Mouse (Mus musculus) CD8-positive naive resting alpha-beta T cell, adult 2 months (primary cell): ENCODE data around the gene Btbd3.

Source experiments
- DNase-seq, 2 experiments: peaks; one replicate each; pipeline ENCODE4 v3.0.0; 2022; ENCODE audit warnings: low read depth in 2 of 2, low spot score in 2 of 2

Btbd3 gene

DNA sequence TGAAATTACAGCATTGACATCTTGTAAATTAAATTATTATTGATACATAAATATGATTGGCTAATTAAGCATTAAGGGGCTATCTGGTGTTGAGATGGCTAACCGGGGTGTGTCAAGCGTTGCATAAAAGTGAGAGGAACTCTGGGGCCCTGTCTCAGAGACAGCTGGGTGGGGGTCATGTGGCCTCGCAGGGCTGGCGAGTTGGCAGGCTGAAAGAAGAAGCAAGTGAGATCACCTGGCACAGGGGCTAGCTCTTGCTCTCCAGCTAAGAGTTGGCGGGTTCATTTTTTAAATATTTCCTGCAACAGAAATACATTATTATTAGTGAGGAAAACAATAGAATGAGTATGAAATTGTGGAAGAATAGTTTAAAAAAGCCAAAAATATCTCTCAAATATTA is 118.2 kb downstream of the Btbd3 start:
- no peak for DNase-seq

DNA sequence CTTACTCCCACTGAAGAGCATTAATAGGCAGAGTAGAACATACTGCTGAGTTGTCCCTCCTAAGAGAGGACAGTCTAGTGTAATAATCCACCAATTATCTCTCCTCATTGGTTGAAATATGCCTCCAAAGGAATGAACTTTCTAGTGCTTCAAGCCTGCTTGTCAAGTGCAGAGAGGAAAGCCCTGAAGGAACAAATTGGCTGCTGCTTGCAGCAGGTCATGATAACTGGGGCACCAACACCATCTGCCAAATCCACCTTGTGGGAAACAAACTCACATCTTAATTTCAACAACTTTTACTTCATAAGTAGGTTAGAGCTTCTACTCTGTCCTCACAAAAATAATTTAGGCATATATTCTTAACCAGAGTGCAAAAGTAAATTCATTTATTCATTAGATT is 122.5 kb downstream of the Btbd3 start:
- no peak for DNase-seq

DNA sequence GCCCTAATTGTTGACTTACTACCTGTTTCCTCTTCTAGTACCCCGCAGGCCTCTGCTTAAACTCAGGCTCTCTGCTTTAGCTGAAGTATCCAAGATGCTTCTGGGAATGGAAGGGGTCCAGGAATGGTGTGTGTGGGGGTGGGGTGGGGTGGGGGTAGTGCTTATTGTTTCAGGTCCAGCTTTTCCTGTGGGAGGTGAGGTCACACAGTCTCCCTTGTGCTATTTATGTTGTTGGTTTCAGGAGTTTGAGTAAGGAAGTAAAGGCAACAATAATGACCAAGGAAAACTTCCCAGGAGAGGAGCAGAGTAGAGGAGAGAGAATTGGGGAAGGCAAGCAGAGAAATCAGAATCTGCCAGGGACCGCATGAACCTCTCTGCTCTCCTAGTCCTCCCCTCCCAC is 128.4 kb downstream of the Btbd3 start:
- DNase-seq: no peak

DNA sequence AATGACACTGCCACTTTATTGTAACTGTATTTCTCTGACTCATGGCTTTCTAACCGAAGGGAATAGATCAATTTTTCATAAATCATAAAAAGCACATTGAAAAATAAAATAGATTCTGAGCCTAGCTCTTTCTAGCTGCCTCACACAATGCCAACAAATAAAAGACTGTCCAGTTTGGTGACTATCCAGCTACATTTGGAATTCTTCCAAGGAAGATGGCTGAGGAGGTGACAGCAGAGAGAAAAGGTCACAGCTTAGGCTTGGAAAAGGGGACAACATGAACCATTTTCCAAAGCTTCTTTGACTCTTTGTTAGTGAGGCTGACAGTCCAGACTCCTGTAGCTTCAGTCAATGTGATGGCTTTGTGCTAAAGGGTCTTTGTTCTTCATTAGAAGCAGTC is 132.2 kb downstream of the Btbd3 start:
- no peak for DNase-seq

DNA sequence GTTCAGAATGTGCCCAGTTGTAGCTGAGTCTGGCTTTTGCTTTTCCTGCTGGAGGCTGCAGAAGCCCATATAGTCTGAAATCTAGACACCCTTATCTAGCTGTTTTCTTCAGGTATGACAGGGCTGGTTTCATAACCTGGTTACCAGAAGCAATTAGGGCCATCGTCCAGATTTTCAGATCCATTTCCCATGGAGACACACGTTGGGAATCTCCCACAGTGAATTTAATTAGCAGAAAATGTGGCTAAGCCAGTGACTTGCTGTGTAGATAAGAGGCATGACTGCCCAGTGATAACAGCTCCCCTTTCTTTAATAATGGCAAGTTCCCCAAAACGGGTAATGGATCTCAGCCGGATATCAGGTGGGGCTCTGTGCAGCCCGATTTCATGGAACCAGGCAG is 146.7 kb downstream of the Btbd3 start:
- no peak for DNase-seq

DNA sequence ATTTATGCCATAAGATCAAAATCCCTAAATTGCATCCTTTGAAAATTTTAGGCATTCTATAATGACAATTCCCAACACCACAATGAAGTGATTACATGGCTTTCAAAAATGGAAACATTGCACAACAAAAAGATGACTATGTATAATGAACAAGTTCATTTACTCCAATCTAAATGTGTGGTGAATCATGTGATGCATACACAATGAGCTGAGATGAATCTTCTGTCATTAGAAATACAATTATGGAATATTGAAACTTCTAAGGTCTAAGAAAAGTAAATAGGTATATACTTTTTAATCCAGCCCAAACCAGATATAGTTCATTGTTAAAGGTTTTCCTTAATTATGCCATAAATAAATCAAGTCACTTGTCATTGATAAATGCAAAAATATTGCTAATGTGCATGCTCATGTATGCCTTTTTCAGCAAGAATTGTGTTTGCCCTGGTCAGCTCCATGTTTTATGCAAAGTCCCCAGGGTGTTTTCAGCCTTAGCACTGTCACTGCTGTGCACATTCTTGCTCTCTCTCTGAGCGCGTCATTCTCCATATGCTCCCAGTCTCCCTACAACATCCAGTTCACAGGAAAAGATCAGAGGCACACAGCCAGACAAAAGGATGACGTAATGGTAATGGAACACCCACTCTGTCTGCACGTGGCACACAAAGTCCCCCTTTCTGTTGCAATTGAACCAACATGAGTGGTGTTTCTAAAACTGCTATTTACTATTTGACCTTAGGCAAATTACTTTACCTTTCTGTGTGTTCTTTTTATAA is 149.6 kb downstream of the Btbd3 start:
- DNase-seq: no peak

GRCm38 (mm10) chr2:138406703-138407102 is 150.3 kb downstream of the Btbd3 start:
- DNase-seq: no peak

DNA sequence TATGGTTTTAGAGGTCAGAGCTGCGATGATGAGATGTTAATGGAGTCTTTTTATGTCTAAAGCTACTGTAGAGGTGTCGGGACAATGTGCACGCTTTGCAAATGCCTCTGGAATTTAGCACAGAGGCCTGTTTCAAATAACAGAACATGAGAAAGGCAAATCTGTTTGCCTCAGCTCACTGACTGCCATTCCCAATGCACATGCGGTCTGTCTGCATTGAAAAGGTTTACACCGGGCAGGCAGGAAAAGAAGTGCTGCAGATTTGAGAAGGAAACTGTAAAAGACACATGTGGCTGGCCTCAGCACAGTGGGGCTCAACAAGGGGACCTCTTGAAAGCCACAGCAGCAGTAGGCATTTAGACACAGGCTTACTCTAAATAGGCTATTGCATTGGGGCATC is 156.2 kb downstream of the Btbd3 start:
- no peak for DNase-seq

DNA sequence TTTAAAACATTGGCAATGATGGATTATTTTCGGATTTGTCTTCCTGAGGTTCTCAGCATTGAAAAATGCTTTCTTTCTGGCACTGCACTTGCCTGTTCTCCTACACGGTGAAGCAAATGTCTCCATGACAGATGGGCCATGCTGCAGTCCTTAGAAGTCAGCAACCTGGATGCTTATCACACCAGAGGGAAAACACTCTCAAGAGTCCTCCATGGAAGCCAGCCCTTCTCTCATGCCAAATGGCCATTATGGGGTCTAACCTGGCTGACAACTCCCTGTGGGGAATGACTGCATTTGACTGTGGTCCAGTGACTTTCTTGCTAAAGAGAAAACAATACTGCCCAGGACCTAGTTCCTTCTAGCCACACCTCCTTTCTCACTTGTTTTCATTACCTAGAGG is 166.0 kb downstream of the Btbd3 start:
- no peak for DNase-seq

DNA sequence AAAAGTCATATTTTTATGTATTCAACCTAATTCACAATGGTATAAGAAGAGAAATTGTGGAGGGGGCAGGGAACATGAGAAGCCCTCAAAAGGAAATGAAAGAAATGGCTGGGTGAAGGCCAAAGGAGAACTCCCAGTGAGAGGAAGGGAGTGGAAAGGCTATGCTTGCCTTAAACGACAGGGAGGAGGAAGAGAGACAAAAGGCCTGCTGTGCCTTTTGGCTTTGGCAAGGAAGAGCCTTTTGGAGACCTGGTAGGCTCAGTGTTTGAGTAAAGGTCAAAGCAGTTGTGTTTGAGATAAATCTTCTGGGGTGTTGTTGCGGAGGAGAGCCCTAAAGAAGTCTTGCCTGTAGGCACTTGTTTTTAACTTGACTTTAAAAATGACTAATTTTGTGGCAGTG is 175.6 kb downstream of the Btbd3 start:
- DNase-seq: no peak

GRCm38 (mm10) chr2:138446466-138446865 is 190.1 kb downstream of the Btbd3 start:
- DNase-seq: no peak

- DNase-seq: no peak
These were observed 190.6 kb downstream of the Btbd3 start for GRCm38 (mm10) chr2:138446943-138447342.

DNA sequence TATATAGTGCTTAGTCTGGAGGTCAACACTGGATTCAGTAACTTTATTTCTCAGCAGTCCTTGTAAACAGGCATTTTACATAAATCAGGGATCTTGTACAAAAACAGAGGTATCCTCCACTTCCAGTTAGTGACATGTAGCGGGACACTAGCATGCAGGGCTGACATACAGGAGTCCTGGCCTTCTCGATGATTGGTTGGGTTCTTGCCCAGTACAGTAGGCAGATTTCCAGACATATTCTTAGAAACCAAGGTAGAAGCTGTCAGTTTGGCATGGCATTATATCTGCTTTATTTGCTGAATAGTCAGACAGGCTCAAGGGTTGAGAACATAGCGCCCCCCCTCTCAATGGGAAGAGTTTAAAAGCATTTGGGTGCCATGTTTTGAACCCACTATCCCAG is 191.3 kb downstream of the Btbd3 start:
- DNase-seq: no peak

DNA sequence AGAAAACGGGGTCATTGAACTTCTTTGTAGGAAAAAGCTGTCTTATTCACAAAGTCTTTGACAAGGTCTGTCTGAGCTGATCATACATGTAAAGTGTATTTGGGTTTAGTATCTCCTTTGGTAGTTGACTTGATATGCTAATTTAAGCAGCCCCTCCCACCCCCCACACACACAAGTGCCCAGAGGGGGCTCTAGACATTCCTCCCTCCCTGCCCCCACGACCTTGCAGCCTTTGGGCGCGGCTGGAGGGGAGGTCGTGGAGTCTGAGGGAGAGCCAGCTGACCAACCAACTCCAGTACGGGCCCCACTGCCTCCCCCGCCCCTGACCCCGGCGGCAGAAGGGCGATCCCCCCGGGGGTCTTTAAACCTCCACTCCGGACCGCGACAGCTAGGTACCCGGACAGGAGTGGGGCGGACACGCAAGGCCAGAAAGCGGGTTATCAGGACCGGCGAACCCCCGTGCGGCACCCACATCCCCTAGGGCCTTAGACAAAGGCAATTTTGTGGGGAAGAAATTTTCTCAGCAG is 211.7 kb downstream of the Btbd3 start:
- DNase-seq: no peak

- DNase-seq: no peak
These were observed 217.0 kb downstream of the Btbd3 start for GRCm38 (mm10) chr2:138473407-138473806.

DNA sequence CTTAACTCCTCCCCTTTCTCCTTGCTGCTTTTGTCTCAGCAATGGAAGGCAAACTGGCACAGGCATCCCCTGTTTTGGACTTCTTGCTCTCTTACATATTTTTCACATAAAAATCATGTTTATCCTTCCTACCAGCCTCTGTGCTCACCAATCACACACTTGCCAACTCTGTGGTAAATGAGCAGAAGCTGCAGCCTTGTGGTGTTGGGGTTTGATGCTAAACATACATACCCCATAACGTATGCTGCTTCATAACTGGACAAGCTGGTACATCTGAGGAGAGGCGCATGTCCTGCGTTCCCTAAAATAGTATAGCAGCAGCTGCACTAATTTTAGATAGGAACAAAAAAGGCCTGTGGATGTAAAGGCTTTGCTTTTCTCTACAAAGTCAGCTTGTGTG is 220.1 kb downstream of the Btbd3 start:
- no peak for DNase-seq

- no peak for DNase-seq
These were observed 220.9 kb downstream of the Btbd3 start for GRCm38 (mm10) chr2:138477278-138477677.

- DNase-seq: no peak
These were observed 226.2 kb downstream of the Btbd3 start for GRCm38 (mm10) chr2:138482541-138482940.

DNA sequence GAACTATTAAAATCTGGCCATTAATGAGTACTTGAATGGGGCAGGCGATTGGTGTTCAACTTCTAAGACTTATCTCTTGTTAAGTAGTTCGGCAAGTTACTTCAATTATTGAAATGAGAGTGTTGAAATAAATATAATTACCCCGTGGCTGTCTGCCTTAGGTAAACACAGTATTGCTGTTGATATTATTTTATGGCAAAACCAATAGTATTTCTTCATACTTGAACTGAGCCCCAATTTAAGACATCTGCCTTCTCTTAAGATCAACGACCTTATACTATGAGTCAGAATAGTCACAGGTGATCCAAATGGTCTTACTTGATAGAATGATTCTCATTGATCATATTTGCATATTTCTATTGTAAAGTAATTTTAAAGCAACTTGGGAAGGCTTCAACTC is 228.5 kb downstream of the Btbd3 start:
- DNase-seq: no peak

DNA sequence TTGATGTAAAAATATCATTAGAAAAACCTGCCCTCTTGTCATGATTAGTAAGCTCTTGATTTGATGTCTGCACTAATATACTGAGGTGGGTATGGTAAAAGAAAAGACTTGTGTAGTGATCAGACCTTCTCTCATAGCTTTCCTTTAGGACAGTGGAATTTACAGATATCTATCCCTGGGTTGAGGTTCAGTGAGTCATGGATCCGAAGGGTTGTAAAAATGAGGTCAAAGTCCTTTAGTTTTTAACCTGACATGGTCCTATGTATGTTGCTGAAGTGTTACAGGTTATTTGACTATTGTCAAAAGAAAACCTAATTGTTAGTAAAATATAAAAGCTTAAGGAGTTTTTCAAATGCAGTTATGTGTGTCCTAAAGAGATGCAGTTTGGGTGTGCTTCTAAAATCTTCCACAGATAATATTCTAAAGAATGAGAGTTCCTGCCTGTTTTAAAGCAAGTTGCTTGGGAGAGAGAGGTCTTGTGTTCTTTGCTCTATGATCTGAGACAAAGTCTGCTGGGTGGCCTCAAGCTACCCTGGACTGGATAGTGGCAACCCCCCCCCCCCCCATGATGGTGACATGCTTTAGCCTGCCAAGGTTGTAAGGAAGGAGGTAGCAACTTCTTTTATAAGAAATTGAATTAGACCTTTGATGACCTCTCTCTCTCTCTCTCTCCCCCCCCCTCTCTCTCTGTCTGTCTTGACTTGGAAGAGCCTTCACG is 234.5 kb downstream of the Btbd3 start:
- no peak for DNase-seq

GRCm38 (mm10) chr2:138492176-138492575 is 235.8 kb downstream of the Btbd3 start:
- DNase-seq: no peak

- DNase-seq: no peak
These were observed 247.6 kb downstream of the Btbd3 start for GRCm38 (mm10) chr2:138503866-138504380.
